Mouse (Mus musculus) lung, postnatal 0 days (tissue): ENCODE measurements around the gene Dcst2. TPM values are rescaled to one million over a fixed set of nuclear protein-coding genes. Genes with fewer than 3 reads are reported as not detected.

Source experiments
- ATAC-seq: fragments of 200-750 bp; cut with Nextera tagmentation; 2 replicates; pipeline ENCODE4 v1.8.0; 2017; ENCODE audit warnings: moderate library complexity
- DNase-seq: peaks from one replicate; pipeline ENCODE4 v3.0.0-alpha.2; 2016; ENCODE audit warnings: low spot score
- H3K27ac ChIP-seq: fragments of 300-500 bp; sonication (generic); 2 replicates; pipeline ENCODE4 v1.5.1; 2014; ENCODE audit warnings: antibody characterized with exemption, mild to moderate bottlenecking, low read length, mixed read lengths
- H3K27me3 ChIP-seq: fragments of 300-500 bp; sonication (generic); replicated peaks from 2 replicates; pipeline ENCODE4 v1.6.1; 2014; ENCODE audit warnings: low read length, mixed read lengths; ENCODE audit not compliant: insufficient read depth
- H3K36me3 ChIP-seq: fragments of 300-500 bp; sonication (generic); 2 replicates; pipeline ENCODE4 v1.6.1; 2014; ENCODE audit warnings: low read length, mixed read lengths; ENCODE audit not compliant: insufficient read depth
- H3K4me1 ChIP-seq: fragments of 300-500 bp; sonication (generic); 2 replicates; pipeline ENCODE4 v1.6.1; 2014; ENCODE audit warnings: antibody characterized with exemption, low read depth, low read length, mixed read lengths; ENCODE audit not compliant: insufficient read depth
- H3K4me2 ChIP-seq: fragments of 300-500 bp; sonication (generic); replicated peaks from 2 replicates; pipeline ENCODE4 v1.6.1; 2014; ENCODE audit warnings: low read depth, mild to moderate bottlenecking, low read length, moderate library complexity, mixed read lengths
- H3K4me3 ChIP-seq: fragments of 300-500 bp; sonication (generic); 2 replicates; pipeline ENCODE4 v1.5.1; 2014; ENCODE audit warnings: low read depth, low read length
- H3K9ac ChIP-seq: fragments of 300-500 bp; sonication (generic); replicated peaks from 2 replicates; pipeline ENCODE4 v1.6.1; 2014; ENCODE audit warnings: low read depth, mild to moderate bottlenecking
- H3K9me3 ChIP-seq: fragments of 300-500 bp; sonication (generic); 2 replicates; pipeline ENCODE4 v1.6.1; 2016; ENCODE audit warnings: low read length, mixed read lengths
- CTCF ChIP-seq: IDR thresholded peaks from 2 replicates; pipeline ENCODE4 v1.5.1; 2016; ENCODE audit warnings: antibody characterized with exemption, mild to moderate bottlenecking
- EP300 ChIP-seq: IDR thresholded peaks from 2 replicates; pipeline ENCODE4 v1.6.1; 2016; ENCODE audit warnings: antibody characterized with exemption, mild to moderate bottlenecking, control low read depth
- WGBS: fragments of 180-500 bp; shearing (Covaris S2); extraction: QIAGEN DNeasy Blood & Tissue Kit; methylation state at CpG from one replicate; pipeline ENCODE4 v1.1.7; 2014; 5-methylcytosine and 5-hydroxymethylcytosine counted together
- polyA plus RNA-seq: library from polyadenylated mRNA; unstranded; fragments of >200 nt; fragmentation: Nextera tagmentation; extraction: Ambion mirVana; gene quantifications from 2 replicates; pipeline ENCODE4 v1.2.1, GENCODE M21; 2015

Dcst2 gene
- polyA plus RNA-seq, 1 experiment from 2014 or later = 0.16 TPM

- DNase-seq (no peak), ATAC-seq (no peak)
- H3K9ac ChIP-seq = 0 out of 2 replicates have a peak overlapping the region, but pooled peaks have one; percentile 58
- no peaks in the 10 kb centered on the region for H3K27me3 ChIP-seq
- 2% methylated on average over 4 of the region's 4 CpGs for WGBS
- H3K4me2 ChIP-seq = peak overlapping the region; percentile 99
- H3K36me3 ChIP-seq = no peaks in the 10 kb centered on the region
- peaks cover 5% of the 10 kb centered on the region; the same call in 1 of the 2 replicates for H3K4me1 ChIP-seq
- no peak overlapping the region for H3K27ac ChIP-seq
- TF ChIP-seq EP300 (no peak), CTCF (no peak)
- H3K4me3 ChIP-seq = peak overlapping the region; percentile 78
- H3K9me3 ChIP-seq = no peaks in the 10 kb centered on the region
Measured at GRCm38 (mm10) chr3:89396654-89397005, 34.9 kb downstream of the Dcst2 start.

GRCm38 (mm10) chr3:89401329-89401728 is 39.6 kb downstream of the Dcst2 start:
- DNase-seq (no peak), ATAC-seq (no peak)
- Histone ChIP-seq H3K4me3 (no peak overlapping the region), H3K27ac (no peak overlapping the region), H3K4me1 (no peaks in the 10 kb centered on the region), H3K4me2 (no peak overlapping the region), H3K9ac (no peak overlapping the region), H3K36me3 (peaks cover 12% of the 10 kb centered on the region; the same call in 1 of the 2 replicates), H3K9me3 (no peaks in the 10 kb centered on the region), H3K27me3 (no peaks in the 10 kb centered on the region)
- TF ChIP-seq EP300 = no peak
- TF ChIP-seq CTCF = no peak
- WGBS = 87% methylated on average over 7 of the region's 7 CpGs

DNA sequence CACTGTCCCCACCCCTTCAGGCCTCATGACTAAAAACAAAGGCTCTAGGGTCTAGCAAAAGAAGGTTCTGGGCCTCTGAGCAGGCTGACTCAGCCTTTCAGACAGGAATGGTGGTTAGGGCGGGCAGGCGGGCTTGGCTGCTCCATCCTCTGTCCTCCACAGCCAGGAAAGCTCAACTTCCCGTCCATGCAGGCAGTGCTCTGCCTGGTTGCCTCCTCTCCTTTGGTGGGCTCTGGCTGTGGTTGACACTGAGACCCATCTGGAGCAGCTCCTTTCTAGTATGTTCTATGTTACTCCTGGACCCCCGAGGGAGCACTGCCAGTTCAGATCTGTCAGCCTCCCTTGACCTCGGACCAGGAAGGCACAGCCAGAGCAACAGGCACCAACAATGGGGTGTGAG is 40.9 kb downstream of the Dcst2 start, which contains the start of gene Lenep:
Lenep (minus strand) TSS at position 101 of the 400 bp plus-strand sequence.
- no peak for DNase-seq
- peaks cover 12% of the 10 kb centered on the region; the same call in 1 of the 2 replicates for H3K36me3 ChIP-seq
- H3K9ac ChIP-seq = no peak within 1 kb of the TSS
- H3K9me3 ChIP-seq = no peaks in the 10 kb centered on the region
- no peak for TF ChIP-seq CTCF
- TF ChIP-seq EP300 = no peak
- H3K4me2 ChIP-seq = no peak within 1 kb of the TSS
- no peak for ATAC-seq
- no peaks in the 10 kb centered on the region for H3K4me1 ChIP-seq
- H3K27me3 ChIP-seq = no peaks in the 10 kb centered on the region
- H3K4me3 ChIP-seq = no peak within 1 kb of the TSS
- 76% methylated on average over 5 of the region's 5 CpGs for WGBS
- no peak within 1 kb of the TSS for H3K27ac ChIP-seq

- TF ChIP-seq CTCF (no peak), EP300 (no peak)
- H3K4me3 ChIP-seq = no peak overlapping the region
- no peak overlapping the region for H3K27ac ChIP-seq
- peaks cover 12% of the 10 kb centered on the region; the same call in 1 of the 2 replicates for H3K36me3 ChIP-seq
- ATAC-seq (no peak), DNase-seq (no peak)
- WGBS = 79% methylated on average over 6 of the region's 6 CpGs
- H3K27me3 ChIP-seq = no peaks in the 10 kb centered on the region
- no peak overlapping the region for H3K4me2 ChIP-seq
- H3K9ac ChIP-seq = no peak overlapping the region
- no peaks in the 10 kb centered on the region for H3K9me3 ChIP-seq
- H3K4me1 ChIP-seq = no peaks in the 10 kb centered on the region
Measured at GRCm38 (mm10) chr3:89406887-89407286, 45.1 kb downstream of the Dcst2 start.

- TF ChIP-seq CTCF = no peak
- TF ChIP-seq EP300 = no peak
- no peaks in the 10 kb centered on the region for H3K27me3 ChIP-seq
- H3K4me3 ChIP-seq = no peak overlapping the region
- no peaks in the 10 kb centered on the region for H3K4me1 ChIP-seq
- WGBS = 64% methylated on average over 16 of the region's 16 CpGs
- ATAC-seq (no peak), DNase-seq (no peak)
- no peak overlapping the region for H3K4me2 ChIP-seq
- H3K36me3 ChIP-seq = peaks cover 3% of the 10 kb centered on the region; the same call in 1 of the 2 replicates
- no peak overlapping the region for H3K27ac ChIP-seq
- no peak overlapping the region for H3K9ac ChIP-seq
- H3K9me3 ChIP-seq = no peaks in the 10 kb centered on the region
Measured at GRCm38 (mm10) chr3:89408448-89408847, 46.7 kb downstream of the Dcst2 start.

- H3K9me3 ChIP-seq = no peaks in the 10 kb centered on the region
- H3K36me3 ChIP-seq = no peaks in the 10 kb centered on the region
- no peaks in the 10 kb centered on the region for H3K4me1 ChIP-seq
- WGBS = 93% methylated on average over 3 of the region's 3 CpGs
- ATAC-seq (no peak), DNase-seq (no peak)
- no peak overlapping the region for H3K4me3 ChIP-seq
- no peak overlapping the region for H3K9ac ChIP-seq
- no peaks in the 10 kb centered on the region for H3K27me3 ChIP-seq
- H3K4me2 ChIP-seq = no peak overlapping the region
- TF ChIP-seq CTCF (no peak), EP300 (no peak)
- no peak overlapping the region for H3K27ac ChIP-seq
Measured at GRCm38 (mm10) chr3:89409701-89410100, 47.9 kb downstream of the Dcst2 start.

DNA sequence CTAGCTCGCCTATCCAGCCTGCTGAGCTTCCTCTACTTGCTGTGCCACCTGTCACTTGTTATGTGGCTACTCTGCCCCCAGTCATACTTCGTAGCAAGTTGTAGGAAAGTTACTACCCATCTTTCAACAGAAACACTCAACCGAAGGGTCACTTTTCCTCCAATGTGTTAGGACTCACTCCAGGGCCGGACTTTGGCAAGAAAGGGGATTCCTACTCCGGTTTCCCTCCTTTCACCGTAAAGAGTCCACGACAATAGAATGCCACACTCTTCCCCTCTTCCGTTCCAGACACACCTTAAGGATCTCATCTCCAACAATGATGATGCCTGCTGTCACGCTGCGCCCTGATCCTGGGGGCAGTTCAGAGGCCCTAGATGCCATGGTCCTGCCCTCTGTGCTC is 49.1 kb downstream of the Dcst2 start:
- 76% methylated on average over 10 of the region's 10 CpGs for WGBS
- Histone ChIP-seq H3K4me1 (no peaks in the 10 kb centered on the region), H3K4me2 (peak overlapping the region; percentile 63), H3K27me3 (no peaks in the 10 kb centered on the region), H3K27ac (no peak overlapping the region), H3K9ac (peak overlapping the region; percentile 39; the same call in 1 of the 2 replicates), H3K9me3 (no peaks in the 10 kb centered on the region), H3K36me3 (no peaks in the 10 kb centered on the region), H3K4me3 (peak overlapping the region; percentile 53; the same call in 1 of the 2 replicates)
- ATAC-seq (no peak), DNase-seq (no peak)
- TF ChIP-seq CTCF (no peak), EP300 (no peak)
